Mouse (Mus musculus) splenic B cell, adult 2 months (primary cell): ENCODE measurements around the gene Gm20388.

Experiments
- DNase-seq: peaks from one replicate; pipeline ENCODE4 v3.0.0-alpha.2; 2011; ENCODE audit warnings: low read depth, low spot score
- H3K27me3 ChIP-seq: 2 replicates; pipeline ENCODE4 v1.6.1; 2012; ENCODE audit warnings: mild to moderate bottlenecking, low read length, moderate library complexity, mixed read lengths; ENCODE audit not compliant: control insufficient read depth, poor library complexity, insufficient read depth, severe bottlenecking
- H3K36me3 ChIP-seq: 2 replicates; pipeline ENCODE4 v1.6.1; 2012; ENCODE audit warnings: mild to moderate bottlenecking, low read length, moderate library complexity, mixed read lengths; ENCODE audit not compliant: control insufficient read depth, poor library complexity, insufficient read depth, severe bottlenecking

Gm20388 gene

DNA sequence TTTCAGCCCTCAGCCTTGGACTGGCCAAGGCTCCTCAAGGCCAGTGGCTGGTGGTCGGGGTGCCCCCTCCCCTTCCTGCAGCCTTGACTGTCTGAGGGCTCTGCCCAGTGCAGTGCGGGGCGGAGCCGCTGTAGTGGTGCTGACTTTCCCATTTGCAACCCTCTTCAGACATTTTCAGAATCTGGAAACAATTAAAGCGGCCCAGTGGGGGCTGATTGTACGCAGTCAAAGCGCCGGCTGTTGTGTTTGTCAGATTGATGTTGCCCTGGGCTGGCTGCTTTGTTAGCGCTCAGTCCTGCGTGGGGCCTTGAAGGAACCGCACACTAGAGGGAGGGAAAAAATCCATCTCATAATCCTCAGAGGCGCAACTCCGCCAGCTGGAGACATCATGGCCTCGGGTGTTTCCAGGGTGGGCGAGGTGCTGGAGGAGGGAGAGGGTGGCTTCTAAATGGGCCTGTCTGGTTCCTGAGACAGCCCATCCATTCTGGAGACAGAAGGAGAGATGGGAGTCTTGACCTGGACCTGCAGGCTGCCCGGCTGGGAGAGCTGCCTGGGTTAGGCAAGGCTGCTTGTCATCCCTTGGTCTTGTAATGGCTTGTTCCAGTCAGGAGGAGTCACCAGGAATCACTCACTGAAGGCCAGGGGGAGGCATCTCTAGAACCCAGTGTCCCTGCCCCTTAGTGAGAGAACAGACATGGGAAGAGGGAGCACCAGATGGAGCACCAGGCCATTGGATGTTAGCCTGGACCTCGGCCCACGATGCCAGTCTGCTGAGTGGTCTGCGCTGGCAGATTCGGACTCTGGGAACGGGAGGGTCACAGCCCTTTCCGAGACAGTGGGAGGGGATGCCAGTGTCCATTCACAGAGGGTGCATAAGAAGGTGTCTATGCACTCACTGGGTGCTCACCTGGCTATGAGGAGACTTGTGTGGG lies 388.2 kb downstream of the Gm20388 start:
- no peaks in the 10 kb centered on the region for H3K36me3 ChIP-seq
- no peaks in the 10 kb centered on the region for H3K27me3 ChIP-seq
- DNase-seq = no peak

DNA sequence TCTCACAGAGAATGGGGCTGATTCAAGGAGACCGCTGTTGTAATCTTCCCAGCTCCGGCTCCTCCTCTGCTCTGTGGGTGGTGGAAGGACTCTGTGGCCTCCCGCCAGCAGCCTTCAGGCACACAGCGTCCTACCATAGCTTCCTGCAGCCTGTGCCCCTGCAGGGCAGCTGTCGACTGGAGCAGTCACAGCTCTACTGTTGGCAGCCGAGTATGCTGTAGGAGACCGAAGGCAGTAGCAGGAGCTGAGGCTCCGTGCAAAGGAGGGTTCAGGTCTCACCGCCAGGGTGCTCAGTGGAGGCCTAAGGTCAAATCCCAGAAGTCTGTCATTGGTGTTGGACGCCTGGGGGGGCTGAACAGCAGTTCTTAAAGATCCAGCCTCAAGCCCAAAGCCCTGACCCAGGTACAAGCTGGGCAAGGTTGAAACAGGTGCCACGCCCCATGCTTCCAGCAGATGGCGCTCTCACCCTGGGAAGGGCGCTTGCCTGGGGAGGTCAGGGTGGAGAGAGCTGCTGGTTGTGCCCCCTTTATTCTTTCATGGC lies 390.0 kb downstream of the Gm20388 start:
- DNase-seq = peak; percentile 78
- no peaks in the 10 kb centered on the region for H3K27me3 ChIP-seq
- H3K36me3 ChIP-seq = no peaks in the 10 kb centered on the region

DNA sequence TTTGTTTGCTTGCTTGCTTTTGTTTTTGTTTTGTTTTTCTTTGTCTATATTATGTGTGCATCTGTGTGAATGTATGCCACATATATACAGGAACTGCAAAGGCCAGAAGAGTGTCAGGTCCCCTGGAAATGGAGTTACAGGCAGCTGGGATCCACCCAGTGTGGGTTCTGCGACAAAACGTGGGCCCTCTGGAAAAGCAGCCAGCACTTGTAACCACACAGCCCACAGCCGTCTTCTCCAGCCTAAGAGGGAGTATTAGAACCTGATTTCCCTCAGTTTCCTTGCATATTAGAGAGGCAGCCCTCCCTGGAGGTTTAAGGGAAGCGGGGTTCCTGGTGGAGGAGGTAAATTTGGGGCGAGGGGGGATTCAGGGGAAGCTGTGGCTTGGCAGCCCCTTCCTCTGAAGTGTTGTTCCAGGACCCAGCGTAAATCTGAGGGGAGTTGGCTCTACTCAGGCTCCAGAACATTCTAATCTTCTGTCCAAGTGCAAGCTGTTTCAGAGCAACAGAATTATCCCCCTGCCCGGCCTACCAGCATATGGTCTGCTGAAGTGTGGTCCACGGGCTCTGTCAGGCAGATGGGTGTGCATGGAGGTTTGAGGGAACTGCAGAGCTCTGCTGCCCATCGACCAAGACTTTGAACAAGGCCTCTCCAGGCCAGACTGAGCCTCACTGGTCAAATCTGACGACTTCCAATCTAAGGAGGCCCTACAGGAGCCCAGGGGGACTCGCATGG lies 392.5 kb downstream of the Gm20388 start:
- Histone ChIP-seq H3K36me3 (no peaks in the 10 kb centered on the region), H3K27me3 (no peaks in the 10 kb centered on the region)
- DNase-seq = no peak

DNA sequence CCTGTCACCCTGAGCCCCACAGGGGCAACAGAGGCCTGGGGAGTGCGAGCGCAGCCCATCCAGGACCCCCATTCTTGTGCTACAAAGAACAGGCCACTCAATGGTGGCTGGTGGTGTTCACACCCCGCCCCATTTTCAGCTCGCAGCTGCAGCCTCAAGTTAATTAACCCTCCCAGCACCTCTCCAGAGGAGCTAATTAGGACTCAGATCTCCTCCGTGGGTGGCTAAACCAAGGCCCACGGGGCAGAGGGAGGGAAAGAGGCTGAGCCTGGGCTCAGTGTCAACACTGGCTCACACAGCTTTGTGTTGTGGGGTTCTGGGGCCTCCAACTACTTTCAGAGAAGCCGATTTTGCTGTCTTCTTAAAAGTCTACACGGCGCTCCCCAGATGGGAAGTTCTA lies 393.5 kb downstream of the Gm20388 start:
- DNase-seq = no peak
- H3K27me3 ChIP-seq = no peaks in the 10 kb centered on the region
- H3K36me3 ChIP-seq = no peaks in the 10 kb centered on the region

DNA sequence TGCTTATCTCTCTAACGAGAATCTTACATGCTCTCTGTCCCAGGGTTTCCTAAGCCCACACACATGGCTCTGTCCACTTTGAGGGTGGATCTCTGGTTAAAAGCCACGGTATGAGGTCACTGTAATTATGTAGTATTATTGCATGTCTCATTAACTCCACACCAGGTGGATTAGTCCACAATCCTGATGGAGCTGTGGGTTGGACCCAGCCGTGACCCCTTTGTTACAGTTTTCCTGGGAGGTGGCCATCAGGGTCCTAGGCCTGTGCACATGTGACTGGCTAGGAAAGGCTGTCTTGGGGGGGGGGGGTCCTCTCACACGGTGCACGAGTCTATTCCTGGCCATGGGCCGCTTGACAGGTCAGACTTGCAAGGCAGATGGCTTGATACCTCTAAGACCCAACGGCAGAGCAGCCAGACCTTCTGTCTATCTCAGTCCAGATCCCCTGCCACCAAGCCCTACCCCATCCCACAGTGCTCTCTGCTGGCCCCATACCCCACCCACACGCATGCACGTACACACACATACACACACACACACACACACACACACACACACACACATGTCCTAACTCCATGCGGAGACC lies 395.3 kb downstream of the Gm20388 start:
- no peaks in the 10 kb centered on the region for H3K27me3 ChIP-seq
- H3K36me3 ChIP-seq = no peaks in the 10 kb centered on the region
- no peak for DNase-seq

DNA sequence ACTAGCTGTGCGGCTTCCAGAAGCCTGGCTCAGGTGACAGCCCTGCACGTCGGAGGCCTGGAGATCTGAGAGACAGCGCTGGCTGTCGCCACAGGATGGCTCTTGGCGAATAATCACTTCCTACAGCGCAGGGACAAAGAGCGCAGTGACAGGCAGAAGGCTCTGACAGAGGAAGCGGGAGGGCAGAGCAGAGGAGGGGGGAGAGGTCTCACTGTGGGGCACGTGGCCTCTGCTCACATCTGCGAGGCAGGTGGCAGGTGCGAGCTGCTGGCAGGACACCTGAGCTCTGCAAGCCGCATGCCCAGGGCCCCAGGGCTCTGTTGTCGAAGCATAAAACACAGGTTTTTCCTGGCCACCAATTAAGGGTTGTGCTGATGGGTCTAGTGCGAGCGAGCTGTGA lies 396.5 kb downstream of the Gm20388 start:
- peak; percentile 54 for DNase-seq
- Histone ChIP-seq H3K27me3 (no peaks in the 10 kb centered on the region), H3K36me3 (no peaks in the 10 kb centered on the region)

DNA sequence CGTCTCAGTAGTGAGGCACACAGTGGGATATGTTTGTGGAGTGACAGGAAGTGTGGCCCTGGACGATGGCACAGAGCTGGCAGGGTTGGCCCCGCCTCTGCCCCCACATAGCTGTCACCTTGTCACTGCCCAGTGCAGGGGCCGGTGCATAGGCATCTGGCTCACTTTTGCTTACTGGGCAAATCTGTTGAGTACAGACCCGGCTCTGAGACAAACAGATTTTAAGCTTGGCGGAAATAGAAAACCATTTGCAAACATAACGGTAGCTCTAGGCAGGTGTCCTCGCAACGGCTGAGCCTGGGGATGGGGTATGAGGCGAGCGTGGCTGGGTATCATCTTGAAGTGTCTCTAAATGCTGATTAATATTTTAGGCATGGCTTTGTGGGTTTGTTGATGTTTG lies 396.9 kb downstream of the Gm20388 start:
- H3K36me3 ChIP-seq = no peaks in the 10 kb centered on the region
- H3K27me3 ChIP-seq = no peaks in the 10 kb centered on the region
- no peak for DNase-seq

DNA sequence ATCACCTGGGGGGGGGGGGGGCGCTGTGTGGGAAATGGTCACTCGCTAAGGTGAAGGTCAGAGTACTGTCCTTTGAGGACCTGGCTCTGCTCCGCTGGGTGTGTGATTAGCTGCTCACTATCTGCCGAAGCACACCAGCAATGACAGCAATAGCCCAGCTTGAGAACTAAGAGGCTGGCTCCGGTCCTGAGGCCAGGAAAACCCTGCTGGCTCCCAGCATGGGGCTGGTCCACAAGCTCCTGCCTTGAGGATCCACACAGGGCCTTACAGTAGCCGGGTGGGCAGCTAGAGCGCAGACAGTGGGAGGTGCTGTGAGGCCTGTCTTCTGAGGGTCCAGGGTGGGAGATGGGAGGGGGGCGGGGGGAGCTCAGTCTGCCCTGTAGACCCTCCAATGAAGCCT lies 397.5 kb downstream of the Gm20388 start:
- DNase-seq = no peak
- Histone ChIP-seq H3K36me3 (no peaks in the 10 kb centered on the region), H3K27me3 (no peaks in the 10 kb centered on the region)

DNA sequence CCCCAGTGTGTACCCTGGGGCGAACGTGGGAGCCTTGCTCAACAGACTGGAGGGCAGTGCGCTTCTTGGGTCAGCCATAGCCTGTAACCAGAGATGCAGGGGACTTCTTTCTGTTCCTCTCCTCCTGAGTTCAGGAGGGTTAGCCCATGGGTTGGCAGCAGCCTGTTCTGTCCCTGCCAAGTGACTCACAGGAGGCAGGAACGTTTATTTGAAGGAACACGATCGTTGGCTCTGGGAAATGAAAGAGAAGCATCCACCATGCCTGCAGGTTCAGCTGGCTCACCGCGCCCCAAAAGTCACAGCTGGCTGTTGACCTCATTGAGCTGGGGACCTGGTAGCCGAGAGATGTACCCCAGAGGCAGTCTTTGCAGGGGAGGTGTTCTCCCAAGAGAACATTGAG lies 397.9 kb downstream of the Gm20388 start:
- H3K27me3 ChIP-seq = no peaks in the 10 kb centered on the region
- no peaks in the 10 kb centered on the region for H3K36me3 ChIP-seq
- no peak for DNase-seq

DNA sequence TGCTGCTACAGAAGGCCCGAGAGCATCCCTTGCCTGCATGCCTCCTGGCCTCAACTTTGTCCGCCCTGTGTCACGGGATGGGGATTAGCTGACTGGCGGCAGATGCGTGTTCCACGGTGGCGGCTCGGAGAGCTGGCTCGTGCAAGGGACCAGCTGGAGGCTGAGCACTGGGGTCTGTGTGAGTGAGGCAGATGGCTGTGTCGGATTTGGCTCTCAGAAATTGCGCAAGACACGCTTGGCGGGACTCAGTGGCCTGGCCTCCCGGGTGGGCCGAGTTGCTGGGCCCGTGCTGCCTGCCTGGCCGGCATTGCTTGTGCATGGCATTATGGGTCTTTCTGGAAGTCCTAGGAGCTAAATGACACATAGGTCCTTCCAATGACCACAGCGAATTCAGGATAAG lies 398.7 kb downstream of the Gm20388 start:
- no peak for DNase-seq
- Histone ChIP-seq H3K36me3 (no peaks in the 10 kb centered on the region), H3K27me3 (no peaks in the 10 kb centered on the region)

DNA sequence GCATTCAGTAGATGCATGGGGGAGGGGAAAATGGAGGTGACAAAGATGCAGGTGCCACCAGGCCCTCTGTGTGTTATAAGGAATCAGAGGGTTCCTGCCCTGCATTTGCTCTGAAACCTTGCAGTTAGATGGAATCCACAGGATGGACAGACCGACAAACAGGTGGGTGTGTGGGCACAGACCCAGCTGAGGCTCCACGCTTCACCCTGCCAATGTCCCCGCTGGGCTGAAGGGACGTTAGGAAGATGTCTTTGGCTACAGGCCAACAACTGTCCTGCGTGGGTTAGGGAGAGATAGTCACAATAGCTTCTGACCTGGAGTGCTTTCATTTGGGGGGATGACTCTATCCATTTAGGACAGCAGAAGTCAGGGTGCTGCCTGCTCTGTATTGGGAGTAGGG lies 399.4 kb downstream of the Gm20388 start:
- H3K27me3 ChIP-seq = no peaks in the 10 kb centered on the region
- no peaks in the 10 kb centered on the region for H3K36me3 ChIP-seq
- DNase-seq = no peak

DNA sequence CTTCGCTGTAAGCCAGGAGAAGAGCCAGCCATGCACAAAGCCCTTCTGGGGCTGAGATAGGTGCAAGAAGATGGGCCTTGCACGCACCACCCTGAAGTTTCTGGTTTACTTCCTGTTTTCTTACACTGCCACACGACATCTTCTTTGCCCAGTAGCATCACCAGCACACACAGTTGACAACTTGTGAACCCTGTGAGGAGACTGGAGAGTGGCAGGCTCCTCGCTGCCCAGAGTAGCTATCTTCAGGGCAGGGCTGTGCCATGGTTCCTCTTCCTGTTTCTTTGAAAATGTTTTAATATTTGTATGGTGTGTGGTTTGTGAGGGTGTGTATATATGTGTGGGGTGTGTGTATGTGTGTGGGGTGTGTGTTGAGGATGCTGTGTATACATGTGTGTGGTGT lies 401.8 kb downstream of the Gm20388 start:
- H3K27me3 ChIP-seq = no peaks in the 10 kb centered on the region
- no peaks in the 10 kb centered on the region for H3K36me3 ChIP-seq
- DNase-seq = peak; percentile 35

DNA sequence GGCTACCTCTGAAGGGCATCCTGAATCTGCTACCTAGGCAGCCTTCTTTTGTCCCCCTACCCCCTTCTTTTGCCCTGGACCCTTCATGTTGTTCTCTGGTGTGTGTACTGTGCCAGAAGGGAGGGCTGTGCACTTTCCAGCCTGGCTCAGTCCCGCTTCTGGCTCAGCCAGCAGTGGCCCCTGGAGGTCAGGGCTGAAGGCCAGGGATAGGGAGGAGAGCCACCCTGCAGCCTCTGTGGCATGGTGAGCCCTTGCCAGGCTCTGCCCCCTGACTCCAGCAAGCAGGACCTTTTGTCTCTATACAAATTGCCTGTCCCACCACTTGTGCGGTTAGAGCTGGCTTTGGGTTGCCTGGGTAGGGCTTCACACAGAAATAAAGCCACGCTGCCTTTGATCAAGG lies 403.0 kb downstream of the Gm20388 start:
- Histone ChIP-seq H3K27me3 (no peaks in the 10 kb centered on the region), H3K36me3 (no peaks in the 10 kb centered on the region)
- no peak for DNase-seq

DNA sequence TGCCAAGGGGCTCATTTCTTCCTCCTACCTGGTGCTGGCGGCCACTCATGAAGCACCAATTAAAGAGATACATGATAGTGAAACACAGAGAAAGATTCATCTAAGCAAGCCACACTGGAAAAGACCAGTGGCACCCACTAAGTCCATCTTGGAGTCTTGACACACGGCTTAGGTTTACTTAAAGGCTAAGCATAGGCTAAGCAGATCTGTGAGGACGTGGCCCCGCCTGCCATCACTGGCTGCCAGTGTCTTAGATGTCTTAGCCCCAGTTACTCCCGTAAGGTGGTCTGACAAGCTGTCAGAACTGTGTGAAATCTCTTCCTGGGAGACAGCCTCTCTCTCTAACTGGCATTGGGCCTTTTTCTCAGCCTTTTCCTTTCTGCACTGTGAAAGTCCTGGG lies 404.3 kb downstream of the Gm20388 start:
- no peak for DNase-seq
- Histone ChIP-seq H3K36me3 (no peaks in the 10 kb centered on the region), H3K27me3 (no peaks in the 10 kb centered on the region)

DNA sequence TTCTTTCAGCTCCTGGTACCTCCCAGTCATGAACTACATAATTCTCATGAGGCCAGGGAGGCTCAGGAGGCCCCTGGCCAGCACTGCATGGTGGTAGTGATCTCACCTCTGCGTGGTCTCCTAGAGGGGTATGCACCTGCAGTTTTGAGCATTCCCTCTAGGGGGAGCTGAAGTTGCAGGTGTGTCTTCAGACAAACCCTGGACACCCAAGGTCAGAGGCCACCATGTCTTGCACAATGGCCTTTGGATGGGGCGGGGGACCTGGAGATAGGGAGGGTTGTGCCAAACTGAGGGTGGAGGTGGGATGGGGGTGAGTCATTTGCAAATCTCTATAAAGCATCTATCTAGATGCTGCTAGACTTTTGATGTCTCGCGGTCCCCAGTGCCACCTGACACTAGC lies 405.0 kb downstream of the Gm20388 start:
- peak; percentile 64 for DNase-seq
- Histone ChIP-seq H3K36me3 (no peaks in the 10 kb centered on the region), H3K27me3 (no peaks in the 10 kb centered on the region)
